Mouse (Mus musculus) CD4-positive, CD25-positive, alpha-beta regulatory T cell, adult 2 months (primary cell): ENCODE measurements around the gene Ptger1.

Source experiments
- DNase-seq: peaks from one replicate; pipeline ENCODE4 v3.0.0-alpha.2; 2012; ENCODE audit warnings: low read depth, low spot score

The Ptger1 gene

DNA sequence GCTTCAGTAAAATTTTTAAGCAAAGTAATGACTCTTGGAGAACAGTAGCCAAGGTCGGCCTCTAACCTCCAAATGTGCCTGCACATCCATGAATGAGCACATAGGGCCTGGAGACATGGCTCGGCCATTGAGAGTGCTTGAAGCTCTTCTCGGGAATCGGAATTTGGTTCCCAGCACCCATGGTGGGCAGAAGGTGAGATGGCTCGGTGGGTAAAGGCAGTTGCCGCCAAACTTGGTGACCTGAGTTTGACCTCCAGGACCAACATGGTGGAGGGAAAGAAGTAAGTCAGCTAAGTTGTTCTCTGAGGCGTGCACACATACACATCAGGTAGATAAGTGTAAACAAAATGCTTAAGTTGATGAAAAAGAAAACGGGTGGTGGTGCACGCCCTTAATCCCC lies 10.4 kb upstream of the Ptger1 start:
- no peak for DNase-seq

GRCm38 (mm10) chr8:83656484-83657246 lies 9.8 kb upstream of the Ptger1 start:
- no peak for DNase-seq

DNA sequence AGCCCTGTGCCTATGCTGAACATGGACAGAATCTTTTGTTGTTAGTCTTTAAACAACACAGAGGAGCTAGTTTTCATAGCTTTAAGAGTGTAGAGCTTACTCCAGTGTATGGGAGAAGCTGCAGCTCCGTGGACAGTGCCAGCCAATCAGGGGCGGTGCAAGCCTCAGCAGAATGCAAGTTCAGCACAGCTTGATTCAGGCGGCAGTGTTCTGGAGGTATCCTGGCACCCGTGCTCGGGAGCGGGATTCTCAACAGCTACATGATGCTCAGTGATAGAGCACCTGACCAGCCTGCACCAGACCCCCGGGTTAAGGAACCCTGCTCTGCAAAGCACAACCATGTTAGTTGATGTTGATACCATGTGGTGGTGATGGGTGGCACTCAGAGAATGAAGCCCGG lies 5.9 kb upstream of the Ptger1 start:
- DNase-seq = no peak

DNA sequence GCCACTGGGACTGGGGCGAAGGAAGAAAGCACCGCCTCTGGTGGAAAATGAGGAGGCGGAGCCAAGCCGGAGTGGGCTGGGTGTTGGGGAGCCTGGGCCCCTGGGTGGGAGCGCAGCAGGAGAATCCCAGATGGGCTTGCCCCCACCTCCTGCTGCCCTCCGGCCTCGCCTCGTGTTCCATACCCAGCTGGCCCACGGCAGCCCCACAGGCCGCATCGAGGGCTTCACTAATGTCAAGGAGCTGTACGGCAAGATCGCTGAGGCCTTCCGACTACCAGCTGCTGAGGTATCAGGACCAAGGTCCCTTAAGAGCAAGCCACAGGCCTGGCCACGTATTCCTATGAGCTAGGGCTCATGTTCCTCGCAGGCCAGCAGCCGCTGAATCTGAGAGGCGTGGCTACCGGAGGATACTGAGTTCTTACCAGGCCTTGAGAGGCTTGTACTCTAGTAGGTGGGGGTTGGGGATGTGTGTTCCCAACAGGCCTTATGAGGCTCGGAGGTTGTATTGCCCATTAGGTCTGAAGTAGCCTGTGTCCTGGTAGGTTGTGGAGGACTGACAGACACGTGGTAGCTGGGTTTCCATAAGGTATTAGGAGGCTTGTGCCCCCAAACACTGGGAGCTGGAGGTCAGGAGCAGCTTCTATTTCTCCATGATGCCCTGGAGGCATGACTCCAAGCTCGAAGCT lies 5.3 kb upstream of the Ptger1 start:
- no peak for DNase-seq

GRCm38 (mm10) chr8:83662421-83662826 lies 4.1 kb upstream of the Ptger1 start:
- DNase-seq = peak; percentile 93

DNA sequence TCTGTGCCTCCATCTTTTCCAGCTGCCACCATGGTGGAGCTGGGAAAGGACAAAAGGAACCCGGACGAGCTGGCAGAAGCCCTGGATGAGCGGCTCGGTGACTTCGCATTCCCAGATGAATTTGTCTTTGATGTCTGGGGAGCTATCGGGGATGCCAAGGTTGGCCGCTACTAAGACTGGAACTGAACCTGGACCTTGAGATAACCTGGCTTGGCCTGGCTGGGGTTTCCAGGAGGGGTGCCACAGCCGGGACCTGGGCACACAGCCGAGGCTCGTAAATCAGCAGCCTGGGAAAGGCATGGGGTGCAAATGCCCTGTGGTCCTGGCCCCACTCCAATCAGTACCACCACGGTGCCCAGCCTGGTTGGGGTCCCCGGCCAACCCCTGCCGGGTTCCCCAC lies 2.4 kb upstream of the Ptger1 start:
- no peak for DNase-seq

GRCm38 (mm10) chr8:83664931-83665625 lies 1.4 kb upstream of the Ptger1 start:
- no peak for DNase-seq

- no peak for DNase-seq
These were observed 372 bp downstream of the Ptger1 start for GRCm38 (mm10) chr8:83666866-83667234.

DNA sequence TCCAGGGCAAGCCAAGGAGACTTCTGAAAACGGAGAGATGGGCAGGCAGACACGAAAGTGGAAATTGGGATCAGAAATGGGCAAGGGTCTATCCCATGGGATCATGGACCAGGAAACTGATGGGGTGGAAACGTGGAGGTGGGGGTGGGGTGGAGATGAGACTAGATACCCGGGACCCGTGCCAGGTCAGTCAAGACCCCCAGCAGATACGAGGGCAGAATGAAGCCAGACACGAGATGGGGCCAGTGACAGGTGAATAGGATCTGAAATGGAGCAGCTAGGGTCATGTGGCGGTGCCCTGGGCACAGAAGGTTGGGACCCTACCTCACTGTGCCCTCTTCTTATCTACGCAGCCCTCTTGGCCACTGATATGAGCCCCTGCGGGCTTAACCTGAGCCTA lies 1.0 kb downstream of the Ptger1 start:
- DNase-seq = no peak

DNA sequence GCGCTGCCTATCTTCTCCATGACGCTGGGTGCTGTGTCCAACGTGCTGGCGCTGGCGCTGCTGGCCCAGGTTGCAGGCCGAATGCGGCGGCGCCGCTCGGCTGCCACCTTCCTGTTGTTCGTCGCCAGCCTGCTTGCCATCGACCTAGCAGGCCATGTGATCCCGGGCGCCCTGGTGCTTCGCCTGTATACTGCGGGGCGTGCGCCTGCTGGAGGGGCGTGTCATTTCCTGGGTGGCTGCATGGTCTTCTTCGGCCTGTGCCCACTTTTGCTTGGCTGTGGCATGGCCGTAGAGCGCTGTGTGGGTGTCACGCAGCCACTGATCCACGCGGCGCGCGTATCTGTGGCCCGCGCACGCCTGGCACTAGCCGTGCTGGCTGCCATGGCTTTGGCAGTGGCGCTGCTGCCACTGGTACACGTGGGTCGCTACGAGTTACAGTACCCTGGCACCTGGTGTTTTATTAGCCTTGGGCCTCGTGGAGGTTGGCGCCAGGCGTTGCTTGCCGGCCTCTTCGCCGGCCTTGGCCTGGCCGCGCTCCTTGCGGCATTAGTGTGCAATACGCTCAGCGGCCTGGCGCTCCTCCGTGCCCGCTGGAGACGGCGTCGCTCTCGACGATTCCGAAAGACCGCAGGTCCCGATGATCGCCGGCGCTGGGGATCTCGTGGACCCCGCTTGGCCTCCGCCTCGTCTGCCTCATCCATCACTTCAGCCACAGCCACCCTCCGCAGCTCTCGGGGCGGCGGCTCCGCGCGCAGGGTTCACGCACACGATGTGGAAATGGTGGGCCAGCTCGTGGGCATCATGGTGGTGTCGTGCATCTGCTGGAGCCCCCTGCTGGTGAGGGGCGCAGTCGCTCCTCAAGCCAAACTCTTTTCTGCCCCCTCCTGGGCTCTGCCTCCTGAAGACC lies 1.8 kb downstream of the Ptger1 start:
- peak; percentile 70 for DNase-seq

DNA sequence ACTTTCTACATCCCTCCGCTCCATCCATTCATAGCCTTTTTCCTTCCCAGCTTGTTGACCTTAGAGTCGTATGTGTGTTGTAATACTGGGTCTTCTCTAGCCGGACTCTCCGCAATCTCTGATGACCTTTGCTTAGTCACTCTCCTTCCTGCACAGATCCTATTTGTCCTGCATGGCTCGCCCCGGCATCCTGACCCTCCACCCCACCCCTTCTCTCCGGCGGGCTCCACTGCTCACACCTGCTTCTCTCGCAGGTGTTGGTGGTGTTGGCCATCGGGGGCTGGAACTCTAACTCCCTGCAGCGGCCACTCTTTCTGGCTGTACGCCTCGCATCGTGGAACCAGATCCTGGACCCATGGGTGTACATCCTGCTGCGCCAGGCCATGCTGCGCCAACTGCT lies 2.5 kb downstream of the Ptger1 start:
- no peak for DNase-seq

DNA sequence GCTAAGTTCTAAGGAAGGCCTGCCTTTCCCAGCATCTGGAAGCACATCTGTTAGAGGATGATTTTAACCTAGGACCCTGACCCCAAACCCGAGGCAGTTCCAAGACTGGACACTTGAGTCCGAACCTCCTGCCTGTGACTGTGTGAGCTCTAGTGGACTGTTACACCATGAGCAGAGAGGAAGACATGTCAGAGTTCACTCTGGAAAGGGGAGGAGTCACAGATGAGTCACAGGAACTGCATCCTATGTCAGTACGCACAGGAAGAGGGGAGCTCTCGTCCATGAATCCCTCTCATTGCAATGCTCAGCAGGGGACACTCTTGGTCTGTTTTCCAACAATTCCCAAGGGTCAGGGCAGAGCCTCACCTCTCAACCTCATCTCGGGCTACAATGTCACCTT lies 6.5 kb downstream of the Ptger1 start:
- DNase-seq = no peak

GRCm38 (mm10) chr8:83674497-83674896 lies 8.0 kb downstream of the Ptger1 start:
- DNase-seq = no peak

DNA sequence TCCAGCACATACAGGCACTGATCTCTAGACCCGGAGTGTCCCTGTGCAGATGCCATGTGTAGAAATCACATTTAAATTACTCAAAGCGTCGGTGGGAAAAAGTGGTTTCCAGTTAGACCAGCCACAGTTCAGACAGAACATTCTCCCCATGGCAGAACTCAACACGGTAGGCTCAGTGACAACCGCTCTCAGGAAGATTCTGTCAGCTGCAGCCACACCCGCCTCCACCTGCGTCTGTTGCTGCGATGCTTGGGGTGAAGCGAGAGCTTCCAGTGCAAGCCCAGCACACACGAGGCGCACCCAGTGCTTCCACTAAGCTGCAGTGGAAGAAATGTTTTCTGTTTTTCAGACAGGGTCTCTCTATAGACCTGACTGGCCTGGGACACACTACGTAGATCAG lies 13.4 kb downstream of the Ptger1 start:
- no peak for DNase-seq

DNA sequence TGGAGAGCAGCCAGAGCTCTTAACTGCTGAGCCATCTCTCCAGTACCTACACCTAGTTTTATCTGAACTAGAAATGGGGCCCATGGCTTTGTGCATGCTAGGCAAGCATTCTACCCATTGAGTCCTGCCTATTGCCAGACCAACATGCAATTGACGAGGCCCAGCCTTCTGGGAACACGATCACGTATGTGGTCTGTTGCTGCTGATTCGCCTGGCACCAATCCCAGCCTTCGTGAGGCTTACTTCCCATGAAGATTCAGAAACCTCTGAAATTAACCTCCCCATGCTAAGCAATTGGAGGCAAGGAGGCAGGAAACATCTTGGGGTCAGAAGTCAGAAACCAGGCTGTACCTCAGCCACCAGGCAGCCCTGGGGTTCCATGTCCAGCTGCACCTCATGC lies 14.1 kb downstream of the Ptger1 start:
- DNase-seq = no peak

DNA sequence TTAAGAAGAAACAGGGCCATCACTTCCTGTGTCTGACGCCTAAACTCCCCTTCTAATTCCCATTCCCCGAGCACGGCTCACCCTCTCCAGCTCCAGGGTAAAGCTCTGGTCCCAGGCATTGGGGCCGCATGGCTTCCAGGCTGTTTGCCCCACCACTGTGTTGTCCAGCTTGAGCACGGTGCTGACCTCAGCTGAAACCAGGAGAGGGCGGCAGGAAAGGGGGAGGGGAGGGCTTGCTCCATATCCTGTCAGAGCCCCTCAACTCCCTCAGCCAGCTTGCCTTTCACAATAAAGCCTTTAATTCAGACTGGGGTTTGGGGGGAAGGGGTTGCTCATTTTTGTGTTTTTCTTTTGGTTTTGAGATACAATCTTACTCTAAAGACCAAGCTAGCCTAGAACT lies 14.6 kb downstream of the Ptger1 start:
- DNase-seq = no peak

DNA sequence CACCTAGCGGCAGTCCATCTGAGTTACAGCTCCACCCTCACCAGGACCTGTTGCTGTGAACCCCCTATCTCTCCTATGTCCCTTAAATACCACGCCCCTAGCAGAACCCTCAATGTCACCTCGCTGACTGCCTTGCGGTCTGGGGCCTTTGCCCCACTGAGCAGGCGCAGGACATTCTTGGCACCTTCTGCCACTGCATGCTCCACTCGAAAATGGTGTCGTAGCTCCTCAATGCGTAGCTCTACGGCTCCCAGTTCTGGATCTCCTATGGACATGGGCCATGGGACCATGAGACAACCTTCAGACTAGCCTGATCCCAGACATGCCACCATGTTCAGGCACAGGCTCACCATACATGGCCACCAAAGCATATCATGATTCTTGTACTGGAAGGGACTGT lies 18.0 kb downstream of the Ptger1 start:
- no peak for DNase-seq

GRCm38 (mm10) chr8:83689264-83689663 lies 22.8 kb downstream of the Ptger1 start:
- no peak for DNase-seq

DNA sequence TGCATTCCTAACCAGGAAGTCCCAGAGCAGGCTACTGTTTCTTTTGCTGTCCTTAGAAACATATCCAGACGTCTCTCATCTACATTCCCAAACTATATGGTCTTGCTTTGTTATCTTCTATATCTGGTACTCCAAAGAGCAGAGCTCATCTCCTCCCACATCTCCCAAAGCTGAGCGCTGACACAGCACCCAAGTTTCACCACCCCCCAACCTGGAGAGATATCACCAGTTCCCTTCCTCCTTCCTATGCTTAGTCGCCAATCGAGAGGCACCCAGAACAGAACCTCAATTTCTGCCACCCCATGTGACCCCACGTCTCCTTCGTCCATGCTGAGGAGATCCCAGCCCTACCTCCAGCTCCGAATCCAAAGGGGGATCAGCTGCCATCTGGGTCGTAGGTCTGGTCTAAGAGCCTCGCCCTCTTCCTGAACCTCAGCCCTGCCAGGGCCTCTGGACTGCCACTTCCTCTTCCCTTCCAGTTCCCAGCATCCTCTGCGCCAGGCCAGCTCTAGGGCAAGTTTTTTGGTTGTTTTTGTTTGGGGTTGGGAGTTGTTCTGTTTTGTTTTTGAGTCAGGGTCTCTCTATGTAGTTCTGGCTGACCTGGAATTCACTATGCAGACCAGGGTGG lies 27.2 kb downstream of the Ptger1 start:
- DNase-seq = peak; percentile 31

DNA sequence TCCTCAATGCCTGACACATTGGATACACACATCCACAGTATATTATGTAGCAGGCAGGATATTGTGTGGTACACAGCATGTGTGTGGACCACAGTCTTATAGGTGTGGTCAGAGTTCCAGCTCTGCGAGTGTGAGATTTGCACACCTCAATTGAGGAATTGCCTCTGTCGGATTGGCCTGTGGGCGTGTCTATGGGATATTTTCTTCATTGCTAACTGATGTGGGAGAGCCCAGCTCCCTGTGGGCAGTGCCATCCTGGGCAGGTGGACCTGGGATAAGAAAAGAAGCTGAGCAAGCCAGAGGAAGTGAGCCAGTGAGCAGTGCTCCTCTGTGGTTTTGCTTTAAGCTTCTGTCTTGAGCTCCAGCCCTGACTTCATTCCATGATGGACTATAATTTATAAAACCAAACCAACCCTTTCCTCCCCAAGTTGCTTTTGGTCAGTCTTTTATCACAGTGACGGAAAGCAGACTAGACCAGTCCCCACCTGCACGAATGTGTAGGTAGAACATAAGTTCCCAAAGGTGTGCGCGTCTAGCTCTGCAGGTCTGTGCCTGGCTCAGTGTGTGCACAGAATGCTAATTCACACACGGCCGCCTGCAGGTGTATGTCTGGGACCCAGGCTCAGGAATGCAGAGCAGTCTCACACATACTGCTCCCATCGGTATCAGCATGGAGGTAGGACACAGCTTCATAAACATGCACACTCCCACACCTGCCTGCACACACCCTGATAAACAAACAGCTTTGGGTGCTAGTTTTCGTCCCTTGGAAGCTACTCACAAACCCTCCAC lies 28.1 kb downstream of the Ptger1 start:
- no peak for DNase-seq
